Mouse (Mus musculus) lung, embryonic 14.5 days (tissue): ENCODE measurements around the gene Slco3a1. TPM values are rescaled to one million over a fixed set of nuclear protein-coding genes. Genes with fewer than 3 reads are reported as not detected.

Experiments
- ATAC-seq: fragments of 200-750 bp; cut with Nextera tagmentation; 2 replicates; pipeline ENCODE4 v1.8.0; 2017; ENCODE audit warnings: mild to moderate bottlenecking, moderate TSS enrichment, moderate library complexity; ENCODE audit not compliant: insufficient read depth
- DNase-seq: peaks from one replicate; pipeline ENCODE4 v3.0.0-alpha.2; 2015
- H3K27ac ChIP-seq: fragments of 300-500 bp; sonication (generic); 2 replicates; pipeline ENCODE4 v1.5.1; 2014; ENCODE audit warnings: low read depth, mild to moderate bottlenecking, moderate library complexity
- H3K27me3 ChIP-seq: fragments of 300-500 bp; sonication (generic); 2 replicates; pipeline ENCODE4 v1.6.1; 2014; ENCODE audit warnings: low read length, control low read depth; ENCODE audit not compliant: insufficient read depth
- H3K36me3 ChIP-seq: fragments of 300-500 bp; sonication (generic); 2 replicates; pipeline ENCODE4 v1.6.1; 2014; ENCODE audit warnings: control low read depth; ENCODE audit not compliant: insufficient read depth
- H3K4me1 ChIP-seq: fragments of 300-500 bp; sonication (generic); 2 replicates; pipeline ENCODE4 v1.6.1; 2014; ENCODE audit warnings: antibody characterized with exemption, control low read depth; ENCODE audit not compliant: insufficient read depth
- H3K4me2 ChIP-seq: fragments of 300-500 bp; sonication (generic); 2 replicates; pipeline ENCODE4 v1.6.1; 2014; ENCODE audit warnings: mild to moderate bottlenecking
- H3K4me3 ChIP-seq: fragments of 300-500 bp; sonication (generic); 2 replicates; pipeline ENCODE4 v1.5.1; 2014; ENCODE audit warnings: low read depth, low read length
- H3K9ac ChIP-seq: fragments of 300-500 bp; sonication (generic); 2 replicates; pipeline ENCODE4 v1.6.1; 2014
- H3K9me3 ChIP-seq: fragments of 300-500 bp; sonication (generic); 2 replicates; pipeline ENCODE4 v1.6.1; 2016; ENCODE audit warnings: low read depth, low read length, control low read depth
- CTCF ChIP-seq: IDR thresholded peaks from 2 replicates; pipeline ENCODE4 v1.5.1; 2016; ENCODE audit warnings: antibody characterized with exemption, low read depth
- WGBS: fragments of 180-500 bp; shearing (Covaris S2); extraction: QIAGEN DNeasy Blood & Tissue Kit; methylation state at CpG from one replicate; pipeline ENCODE4 v1.1.7; 2014; 5-methylcytosine and 5-hydroxymethylcytosine counted together
- polyA plus RNA-seq: library from polyadenylated mRNA; unstranded; fragments of >200 nt; fragmentation: Nextera tagmentation; extraction: Ambion mirVana; gene quantifications from 2 replicates; pipeline ENCODE4 v1.2.1, GENCODE M21; 2014

Slco3a1 gene
- polyA plus RNA-seq, 1 experiment from 2014 or later = 4.2 TPM

- Histone ChIP-seq H3K4me1 (no peaks in the 10 kb centered on the region), H3K27ac (no peak overlapping the region), H3K27me3 (no peaks in the 10 kb centered on the region), H3K4me3 (no peak overlapping the region), H3K4me2 (no peak overlapping the region), H3K9me3 (no peaks in the 10 kb centered on the region), H3K9ac (no peak overlapping the region), H3K36me3 (no peaks in the 10 kb centered on the region)
- no peak for ATAC-seq
- DNase-seq = no peak
- no peak for TF ChIP-seq CTCF
- 72% methylated on average over 14 of the region's 14 CpGs for WGBS
Observed at GRCm38 (mm10) chr7:74375174-74375957, 179.2 kb downstream of the Slco3a1 start.

- H3K27ac ChIP-seq = no peak overlapping the region
- no peak overlapping the region for H3K4me3 ChIP-seq
- H3K27me3 ChIP-seq = no peaks in the 10 kb centered on the region
- no peak overlapping the region for H3K4me2 ChIP-seq
- no peak for TF ChIP-seq CTCF
- no peaks in the 10 kb centered on the region for H3K9me3 ChIP-seq
- 86% methylated on average over 6 of the region's 6 CpGs for WGBS
- H3K4me1 ChIP-seq = no peaks in the 10 kb centered on the region
- no peaks in the 10 kb centered on the region for H3K36me3 ChIP-seq
- no peak overlapping the region for H3K9ac ChIP-seq
- no peak for ATAC-seq
- no peak for DNase-seq
Observed at GRCm38 (mm10) chr7:74373056-74373455, 181.5 kb downstream of the Slco3a1 start.

GRCm38 (mm10) chr7:74372141-74372582 lies 182.4 kb downstream of the Slco3a1 start:
- no peaks in the 10 kb centered on the region for H3K27me3 ChIP-seq
- 0 out of 2 replicates have a peak, but pooled peaks have one; percentile 10 for ATAC-seq
- WGBS = 29% methylated on average over 6 of the region's 6 CpGs
- H3K4me3 ChIP-seq = no peak overlapping the region
- DNase-seq = no peak
- no peaks in the 10 kb centered on the region for H3K4me1 ChIP-seq
- no peak overlapping the region for H3K9ac ChIP-seq
- TF ChIP-seq CTCF = no peak
- no peaks in the 10 kb centered on the region for H3K36me3 ChIP-seq
- no peaks in the 10 kb centered on the region for H3K9me3 ChIP-seq
- H3K27ac ChIP-seq = no peak overlapping the region
- no peak overlapping the region for H3K4me2 ChIP-seq

- Histone ChIP-seq H3K4me1 (no peaks in the 10 kb centered on the region), H3K36me3 (no peaks in the 10 kb centered on the region), H3K9me3 (no peaks in the 10 kb centered on the region), H3K27me3 (no peaks in the 10 kb centered on the region), H3K27ac (no peak overlapping the region), H3K4me2 (no peak overlapping the region), H3K9ac (no peak overlapping the region), H3K4me3 (no peak overlapping the region)
- TF ChIP-seq CTCF = no peak
- DNase-seq = no peak
- no peak for ATAC-seq
- 19% methylated on average over 2 of the region's 2 CpGs for WGBS
Observed at GRCm38 (mm10) chr7:74371656-74372055, 182.9 kb downstream of the Slco3a1 start.

- Histone ChIP-seq H3K4me3 (no peak overlapping the region), H3K9ac (no peak overlapping the region), H3K4me2 (no peak overlapping the region), H3K36me3 (no peaks in the 10 kb centered on the region), H3K4me1 (no peaks in the 10 kb centered on the region), H3K27me3 (no peaks in the 10 kb centered on the region), H3K27ac (no peak overlapping the region), H3K9me3 (no peaks in the 10 kb centered on the region)
- DNase-seq = peak; percentile 80
- peak; percentile 79 for TF ChIP-seq CTCF
- 25% methylated on average over 2 of the region's 2 CpGs for WGBS
- peak; percentile 52; the same call in 1 of the 2 replicates for ATAC-seq
Observed at GRCm38 (mm10) chr7:74371208-74371607, 183.4 kb downstream of the Slco3a1 start.

GRCm38 (mm10) chr7:74369657-74370056 lies 184.9 kb downstream of the Slco3a1 start:
- DNase-seq (peak; percentile 59), ATAC-seq (no peak)

GRCm38 (mm10) chr7:74368256-74368980 lies 186.2 kb downstream of the Slco3a1 start:
- Histone ChIP-seq H3K27me3 (no peaks in the 10 kb centered on the region), H3K27ac (no peak overlapping the region), H3K4me2 (no peak overlapping the region), H3K9ac (no peak overlapping the region), H3K36me3 (no peaks in the 10 kb centered on the region), H3K9me3 (no peaks in the 10 kb centered on the region), H3K4me3 (no peak overlapping the region), H3K4me1 (no peaks in the 10 kb centered on the region)
- ATAC-seq (no peak), DNase-seq (no peak)
- 71% methylated on average over 11 of the region's 11 CpGs for WGBS
- TF ChIP-seq CTCF = peak; percentile 36

More at GRCm38 (mm10) chr7:74369657-74370056, 184.9 kb downstream of the Slco3a1 start:
- Histone ChIP-seq H3K4me3 (no peak overlapping the region), H3K27me3 (no peaks in the 10 kb centered on the region), H3K4me1 (no peaks in the 10 kb centered on the region), H3K36me3 (no peaks in the 10 kb centered on the region), H3K4me2 (no peak overlapping the region), H3K9ac (no peak overlapping the region), H3K27ac (no peak overlapping the region), H3K9me3 (no peaks in the 10 kb centered on the region)
- 63% methylated on average over 4 of the region's 4 CpGs for WGBS
- TF ChIP-seq CTCF = peak; percentile 67
